Mouse (Mus musculus) ovary, postnatal 14 days (tissue): ENCODE data around the gene Art2b.
"Not testable (repeated sequence)": the region's sequence is repeated elsewhere in the genome, so short reads cannot be mapped to it uniquely, and the experiment has no call there.

Experiments used
- DNase-seq: peaks from one replicate; pipeline ENCODE4 v3.0.0; 2022; ENCODE audit warnings: low spot score

Art2b gene

GRCm38 (mm10) chr7:101559393-101559792, 26.0 kb downstream of the Art2b start:
- DNase-seq = not testable (repeated sequence)

DNA sequence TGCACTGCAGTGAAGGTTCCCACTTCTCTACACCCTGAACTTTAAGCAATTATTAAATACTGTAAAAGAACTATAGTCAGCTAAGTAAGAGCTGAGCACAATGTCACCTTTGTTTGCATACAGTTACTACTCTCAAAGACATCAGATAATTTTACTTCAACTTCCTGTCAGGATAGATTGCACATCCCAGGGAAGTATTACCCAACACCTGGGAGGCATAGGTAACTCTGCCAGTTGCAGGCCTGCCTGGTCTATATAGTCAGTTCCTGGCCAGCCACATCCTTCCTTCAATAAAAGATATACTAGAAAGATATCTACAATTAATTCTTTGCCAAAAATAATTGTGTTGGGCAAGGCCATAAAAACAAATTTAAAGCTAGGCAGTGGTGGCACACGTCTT, 28.0 kb downstream of the Art2b start:
- DNase-seq = no peak

DNA sequence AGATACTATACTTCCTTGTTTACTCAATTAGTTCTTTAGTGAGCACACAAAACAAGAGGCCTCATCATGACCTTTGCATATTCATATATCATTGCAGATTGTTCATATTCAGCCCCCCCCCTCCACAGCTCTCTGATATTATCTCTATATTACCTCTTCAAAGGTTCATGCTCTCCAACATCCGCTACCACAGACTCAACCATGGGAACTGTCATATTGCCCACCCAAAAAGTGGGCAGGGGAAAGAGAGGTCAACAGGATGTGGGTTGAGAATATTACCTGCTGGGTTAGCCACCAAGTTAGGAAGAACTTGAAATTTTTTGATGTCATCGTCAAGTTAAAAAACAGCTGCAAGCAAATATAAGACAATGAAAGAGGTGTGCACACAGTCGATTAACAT, 29.9 kb downstream of the Art2b start:
- not testable (repeated sequence) for DNase-seq

GRCm38 (mm10) chr7:101551530-101551929, 33.9 kb downstream of the Art2b start:
- DNase-seq = no peak

DNA sequence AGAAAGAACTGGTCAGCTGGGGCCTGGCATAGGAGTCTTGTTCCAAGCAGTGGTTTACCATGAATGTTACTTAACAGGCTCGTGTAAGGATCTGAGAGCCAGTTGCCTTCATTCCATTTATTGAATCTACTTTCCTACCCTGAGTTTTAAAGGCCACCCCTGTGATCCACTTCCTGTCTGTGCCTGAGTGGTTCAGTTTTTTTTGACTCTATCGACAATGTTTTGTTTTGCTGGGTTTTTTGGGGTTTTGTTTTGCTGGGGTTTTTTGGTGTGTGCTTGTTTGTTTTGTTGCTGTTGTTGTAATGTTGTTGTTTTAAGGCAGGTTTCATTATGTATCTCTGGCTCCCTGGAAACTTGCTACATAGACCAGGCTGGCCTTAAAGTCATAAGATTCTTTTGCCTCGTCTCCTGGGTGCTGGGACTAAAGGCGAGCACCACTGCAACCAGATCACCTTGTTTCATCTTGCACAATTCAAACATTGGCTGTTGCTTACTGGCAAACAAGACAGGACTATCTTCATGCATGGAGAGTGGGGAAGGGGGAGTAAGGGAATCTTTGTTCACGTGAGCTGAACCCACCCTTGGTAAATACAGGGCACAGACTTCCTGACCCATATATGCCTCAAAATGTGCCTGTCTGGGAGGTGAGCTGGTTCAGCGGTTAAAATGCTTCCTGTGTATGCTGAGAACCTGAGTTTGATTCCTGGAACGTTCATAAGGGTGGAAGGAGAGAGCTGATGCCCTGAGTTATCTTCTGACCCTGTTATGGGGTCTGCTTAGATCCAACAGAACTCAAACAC, 34.5 kb downstream of the Art2b start:
- no peak for DNase-seq

DNA sequence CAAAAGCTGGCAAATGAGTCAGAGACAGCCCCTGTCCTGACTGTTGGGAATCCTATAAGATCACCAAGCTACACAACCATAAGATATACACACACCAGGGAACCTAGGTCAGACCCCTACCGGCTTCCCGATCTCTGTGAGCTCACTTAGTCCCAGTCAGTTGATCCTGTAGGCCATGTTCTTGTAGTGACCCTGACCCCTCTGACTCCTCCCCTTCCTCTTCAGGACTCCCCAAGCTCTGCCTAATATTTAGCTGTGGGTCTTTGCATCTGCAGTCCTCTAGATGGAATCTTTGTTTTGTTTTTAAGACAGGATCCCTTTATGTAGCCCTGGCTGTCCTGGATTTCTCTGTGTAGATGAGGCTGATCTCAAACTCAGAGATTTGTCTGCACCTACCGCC, 36.1 kb downstream of the Art2b start:
- DNase-seq = no peak

DNA sequence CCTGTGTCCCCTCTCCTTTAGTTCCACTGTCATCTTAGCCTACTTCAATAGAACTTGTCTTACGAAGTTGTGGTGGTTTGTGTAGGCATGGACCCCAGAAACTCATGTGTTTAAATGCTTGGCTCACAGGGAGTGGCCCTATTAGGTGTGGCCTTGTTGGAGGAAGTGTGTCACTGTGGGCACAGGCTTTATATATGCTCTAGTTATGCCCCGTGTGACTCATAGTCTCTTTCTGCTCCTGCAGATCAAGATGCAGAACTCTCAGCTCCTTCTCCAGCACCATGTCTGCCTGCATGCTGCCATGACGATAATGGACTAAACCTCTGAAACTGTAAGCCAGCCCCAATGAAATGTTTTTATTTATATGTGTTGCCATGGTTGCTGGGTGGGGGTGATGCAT, 37.7 kb downstream of the Art2b start:
- no peak for DNase-seq

DNA sequence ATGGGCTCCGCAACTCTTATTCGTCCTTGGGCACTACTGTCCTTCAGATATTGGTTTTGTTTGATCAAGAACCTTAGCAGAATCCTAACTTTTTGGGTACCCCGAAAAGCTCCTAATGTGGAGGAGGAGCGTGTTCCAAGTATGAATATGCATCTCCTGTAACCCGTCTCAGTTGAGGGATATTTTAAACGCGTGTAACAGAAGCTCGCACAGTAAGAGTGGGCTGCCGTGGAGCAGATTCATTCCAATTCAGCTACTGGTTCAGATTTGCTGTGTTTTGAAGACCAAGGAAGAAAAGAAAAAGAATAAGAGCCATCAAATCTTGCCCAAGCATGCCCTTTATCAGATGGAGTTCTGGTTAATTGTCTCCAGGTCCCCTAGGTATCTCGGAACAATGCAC, 43.7 kb downstream of the Art2b start:
- DNase-seq = no peak

DNA sequence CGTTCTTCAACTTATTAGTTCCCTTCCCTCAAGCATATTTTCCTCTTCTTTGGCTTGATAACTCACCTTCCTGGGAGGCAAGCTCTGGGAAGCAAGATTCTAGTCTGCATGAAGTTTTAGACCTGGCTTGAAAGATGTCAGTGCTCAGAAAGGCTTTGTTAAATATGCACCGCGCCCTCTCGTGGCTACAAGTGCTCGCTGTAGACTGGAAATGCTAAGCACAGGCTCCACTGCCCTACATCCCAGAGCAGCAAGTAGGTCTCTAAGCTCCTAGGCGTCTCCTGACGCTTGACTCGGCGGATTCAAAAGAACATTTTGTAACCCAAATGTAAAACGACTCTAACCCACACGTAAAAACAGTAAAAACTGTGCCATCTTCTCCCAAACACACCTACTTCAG, 44.3 kb downstream of the Art2b start:
- DNase-seq = peak; percentile 49

DNA sequence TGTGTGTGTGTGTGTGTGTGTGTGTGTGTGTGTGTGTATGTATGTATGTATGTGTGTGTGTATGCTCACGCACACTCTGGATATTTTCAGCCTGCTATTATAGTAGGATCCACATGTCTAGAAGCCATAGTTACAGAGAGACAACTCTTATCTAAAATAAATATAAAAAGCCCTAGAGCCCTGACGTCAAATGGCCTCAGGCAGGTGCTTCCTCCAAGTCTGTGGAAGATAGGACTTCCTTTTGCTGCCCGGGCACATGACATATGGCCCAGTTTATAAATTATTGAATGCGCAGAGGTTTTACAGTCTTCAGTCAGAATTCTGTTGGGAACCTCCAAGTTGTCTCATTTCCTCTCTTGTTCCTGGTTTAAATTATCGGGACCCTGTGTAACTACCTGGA, 44.7 kb downstream of the Art2b start:
- no peak for DNase-seq

GRCm38 (mm10) chr7:101539774-101540173, 45.6 kb downstream of the Art2b start:
- no peak for DNase-seq

DNA sequence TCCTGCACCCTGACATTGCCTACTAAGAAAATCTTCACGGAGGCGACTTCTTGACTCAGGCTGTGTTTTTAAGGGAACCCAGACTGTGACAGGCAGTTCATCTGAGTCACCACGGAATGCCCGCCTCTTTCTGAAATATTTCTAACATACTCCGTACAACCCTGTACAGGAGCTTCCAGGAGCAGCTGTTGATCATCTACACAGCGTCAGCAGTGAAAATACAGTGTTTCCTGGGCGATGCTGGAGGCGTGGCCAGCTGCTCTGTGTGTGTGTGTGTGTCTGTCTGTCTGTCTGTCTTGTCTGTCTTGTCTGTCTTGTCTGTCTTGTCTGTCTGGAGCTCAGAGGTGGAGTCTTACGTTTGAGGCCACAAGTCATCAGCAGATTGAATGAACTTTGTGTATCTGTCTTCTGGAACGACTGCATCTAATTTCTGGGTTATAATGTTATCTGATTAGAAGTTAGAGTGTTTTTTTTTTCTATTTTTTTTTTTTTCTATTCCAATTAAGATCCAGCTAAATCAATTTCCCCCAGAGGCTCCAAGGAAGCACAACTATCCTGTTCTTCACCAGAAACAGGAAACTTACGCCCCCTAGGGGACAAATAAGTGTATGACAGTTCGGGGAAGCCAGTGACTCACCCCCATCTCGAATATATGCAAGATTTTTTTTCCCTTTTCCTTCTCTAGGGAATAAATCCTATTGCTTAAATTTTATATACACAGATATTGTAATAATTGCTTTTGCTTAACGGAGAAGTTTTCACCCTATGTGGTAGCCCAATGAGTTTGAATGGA, 47.1 kb downstream of the Art2b start:
- peak; percentile 24 for DNase-seq

GRCm38 (mm10) chr7:101537541-101537940, 47.9 kb downstream of the Art2b start:
- no peak for DNase-seq

GRCm38 (mm10) chr7:101535517-101535916, 49.9 kb downstream of the Art2b start:
- no peak for DNase-seq

DNA sequence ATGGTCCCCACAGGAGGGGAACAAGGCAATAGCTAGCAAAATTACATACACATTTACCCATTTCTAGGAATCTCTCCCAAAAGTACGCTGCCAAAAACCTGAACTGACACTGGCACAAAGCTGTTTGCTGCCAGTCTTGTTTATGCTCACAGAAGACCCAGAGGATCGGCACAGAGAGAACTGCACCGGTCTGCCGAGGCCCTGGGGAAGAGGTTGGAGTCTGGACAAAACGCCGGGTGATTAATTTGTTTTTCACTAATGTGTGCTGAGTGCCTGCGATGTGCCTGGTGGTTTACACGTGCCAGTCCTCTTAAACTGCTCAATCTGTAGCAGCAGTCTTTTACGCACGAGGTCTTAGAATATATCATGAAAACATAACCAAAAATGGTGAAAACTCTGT, 50.3 kb downstream of the Art2b start:
- DNase-seq = no peak

GRCm38 (mm10) chr7:101534428-101534827, 51.0 kb downstream of the Art2b start:
- DNase-seq = no peak
